Mouse (Mus musculus) hindbrain, embryonic 16.5 days (tissue): ENCODE results near the gene Hsd11b1. TPM values are rescaled to one million over a fixed set of nuclear protein-coding genes. Genes with fewer than 3 reads are reported as not detected.

Experiments used
- ATAC-seq: fragments of 200-750 bp; cut with Nextera tagmentation; 2 replicates; pipeline ENCODE4 v1.8.0; 2017; ENCODE audit warnings: moderate TSS enrichment, moderate library complexity
- H3K27ac ChIP-seq: fragments of 300-500 bp; sonication (generic); 2 replicates; pipeline ENCODE4 v1.5.1; 2014; ENCODE audit warnings: low read depth, mild to moderate bottlenecking, control low read depth, low read length, moderate library complexity
- H3K27me3 ChIP-seq: fragments of 300-500 bp; sonication (generic); replicated peaks from 2 replicates; pipeline ENCODE4 v1.6.1; 2014; ENCODE audit warnings: low read length; ENCODE audit not compliant: control insufficient read depth, insufficient read depth
- H3K36me3 ChIP-seq: fragments of 300-500 bp; sonication (generic); 2 replicates; pipeline ENCODE4 v1.6.1; 2014; ENCODE audit warnings: mild to moderate bottlenecking, low read length, moderate library complexity, mixed read lengths; ENCODE audit not compliant: control insufficient read depth, insufficient read depth
- H3K4me1 ChIP-seq: fragments of 300-500 bp; sonication (generic); 2 replicates; pipeline ENCODE4 v1.6.1; 2014; ENCODE audit warnings: low read depth, low read length; ENCODE audit not compliant: control insufficient read depth, insufficient read depth
- H3K4me2 ChIP-seq: fragments of 300-500 bp; sonication (generic); 2 replicates; pipeline ENCODE4 v1.6.1; 2014; ENCODE audit warnings: mild to moderate bottlenecking, low read length, control low read depth, moderate library complexity
- H3K4me3 ChIP-seq: fragments of 300-500 bp; sonication (generic); 2 replicates; pipeline ENCODE4 v1.5.1; 2014; ENCODE audit warnings: mild to moderate bottlenecking, low read length, control low read depth, moderate library complexity
- H3K9ac ChIP-seq: fragments of 300-500 bp; sonication (generic); 2 replicates; pipeline ENCODE4 v1.6.1; 2014; ENCODE audit warnings: low read depth, mild to moderate bottlenecking, control low read depth, low read length, moderate library complexity
- H3K9me3 ChIP-seq: fragments of 300-500 bp; sonication (generic); 2 replicates; pipeline ENCODE4 v1.6.1; 2014; ENCODE audit warnings: mild to moderate bottlenecking, low read length, moderate library complexity; ENCODE audit not compliant: control insufficient read depth
- WGBS: fragments of 180-500 bp; shearing (Covaris S2); extraction: QIAGEN DNeasy Blood & Tissue Kit; methylation state at CpG from one replicate; pipeline ENCODE4 v1.1.7; 2014; 5-methylcytosine and 5-hydroxymethylcytosine counted together
- polyA plus RNA-seq: library from polyadenylated mRNA; unstranded; fragments of >200 nt; fragmentation: Nextera tagmentation; extraction: Ambion mirVana; gene quantifications from 2 replicates; pipeline ENCODE4 v1.2.1, GENCODE M21; 2015

The Hsd11b1 gene
- polyA plus RNA-seq, 1 experiment from 2014 or later = 0.89 TPM

- 49% methylated on average over 5 of the region's 5 CpGs for WGBS
- Histone ChIP-seq H3K4me2 (no peak overlapping the region), H3K9ac (no peak overlapping the region)
Measured at GRCm38 (mm10) chr1:193252616-193253015, 11.3 kb downstream of the Hsd11b1 start.

GRCm38 (mm10) chr1:193251386-193251785, 12.5 kb downstream of the Hsd11b1 start:
- Histone ChIP-seq H3K9me3 (no peaks in the 10 kb centered on the region), H3K36me3 (no peaks in the 10 kb centered on the region), H3K27me3 (no peaks in the 10 kb centered on the region), H3K4me1 (no peaks in the 10 kb centered on the region; the same call in 1 of the 2 replicates), H3K4me2 (no peak overlapping the region), H3K27ac (no peak overlapping the region), H3K4me3 (no peak overlapping the region), H3K9ac (no peak overlapping the region)
- 87% methylated on average over 7 of the region's 7 CpGs for WGBS
- ATAC-seq = no peak

More at GRCm38 (mm10) chr1:193252616-193253015, 11.3 kb downstream of the Hsd11b1 start:
- Histone ChIP-seq H3K4me3 (no peak overlapping the region), H3K36me3 (no peaks in the 10 kb centered on the region), H3K27me3 (no peaks in the 10 kb centered on the region), H3K4me1 (no peaks in the 10 kb centered on the region; the same call in 1 of the 2 replicates), H3K27ac (no peak overlapping the region), H3K9me3 (no peaks in the 10 kb centered on the region)
- ATAC-seq = no peak

DNA sequence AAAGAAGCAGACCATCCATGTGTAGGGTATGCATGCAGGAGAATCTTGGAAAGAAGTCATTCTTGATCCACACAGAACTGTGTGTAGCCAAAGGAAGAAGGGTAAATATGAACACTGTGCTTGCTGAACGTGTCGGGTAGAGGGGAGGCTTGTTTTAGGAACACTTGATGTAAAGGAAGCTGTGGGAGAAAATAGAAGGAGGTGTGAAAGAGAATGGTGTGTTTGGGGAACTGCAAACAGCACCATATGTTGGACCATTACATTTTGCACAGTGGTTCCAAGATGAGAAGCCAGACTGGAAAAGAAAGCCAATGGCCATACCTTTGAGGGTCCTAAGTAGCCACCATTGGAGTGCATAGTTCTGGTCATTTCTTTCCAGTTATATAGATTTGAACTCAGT, 13.8 kb downstream of the Hsd11b1 start:
- WGBS = 87% methylated on average over 2 of the region's 2 CpGs
- H3K9me3 ChIP-seq = no peaks in the 10 kb centered on the region
- no peaks in the 10 kb centered on the region for H3K27me3 ChIP-seq
- no peak overlapping the region for H3K27ac ChIP-seq
- no peak overlapping the region for H3K4me3 ChIP-seq
- no peaks in the 10 kb centered on the region for H3K4me1 ChIP-seq
- ATAC-seq = no peak
- H3K9ac ChIP-seq = no peak overlapping the region
- H3K4me2 ChIP-seq = no peak overlapping the region
- no peaks in the 10 kb centered on the region for H3K36me3 ChIP-seq

DNA sequence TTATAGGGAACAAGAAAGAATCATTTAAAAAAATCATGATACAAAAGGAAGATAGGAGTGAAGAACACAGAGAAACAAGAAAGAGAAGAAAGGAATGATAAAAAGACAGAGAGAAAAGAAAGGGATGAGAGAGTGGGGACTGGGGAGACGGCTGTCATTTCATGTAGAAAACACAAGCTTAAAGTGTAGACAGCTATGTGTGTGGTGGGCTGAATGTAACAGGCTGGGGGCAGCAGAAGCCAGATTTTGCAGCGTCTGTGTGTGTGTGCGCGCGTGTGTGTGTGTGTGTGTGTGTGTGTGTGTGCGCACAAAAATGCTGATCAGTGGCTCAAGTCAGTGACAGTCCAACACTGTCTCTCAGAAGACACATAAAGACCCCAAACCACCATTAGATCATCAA, 19.6 kb downstream of the Hsd11b1 start:
- no peaks in the 10 kb centered on the region for H3K4me1 ChIP-seq
- H3K9ac ChIP-seq = no peak overlapping the region
- H3K27ac ChIP-seq = no peak overlapping the region
- ATAC-seq = no peak
- no peak overlapping the region for H3K4me2 ChIP-seq
- no peaks in the 10 kb centered on the region for H3K27me3 ChIP-seq
- WGBS = 79% methylated on average over 6 of the region's 6 CpGs
- H3K9me3 ChIP-seq = no peaks in the 10 kb centered on the region
- no peaks in the 10 kb centered on the region for H3K36me3 ChIP-seq
- no peak overlapping the region for H3K4me3 ChIP-seq

GRCm38 (mm10) chr1:193243571-193244193, 20.2 kb downstream of the Hsd11b1 start:
- H3K4me1 ChIP-seq = no peaks in the 10 kb centered on the region
- ATAC-seq = no peak
- no peak overlapping the region for H3K27ac ChIP-seq
- no peak overlapping the region for H3K4me2 ChIP-seq
- no peaks in the 10 kb centered on the region for H3K36me3 ChIP-seq
- H3K9ac ChIP-seq = no peak overlapping the region
- H3K4me3 ChIP-seq = no peak overlapping the region
- no peaks in the 10 kb centered on the region for H3K27me3 ChIP-seq
- WGBS = 41% methylated on average over 10 of the region's 10 CpGs
- no peaks in the 10 kb centered on the region for H3K9me3 ChIP-seq

DNA sequence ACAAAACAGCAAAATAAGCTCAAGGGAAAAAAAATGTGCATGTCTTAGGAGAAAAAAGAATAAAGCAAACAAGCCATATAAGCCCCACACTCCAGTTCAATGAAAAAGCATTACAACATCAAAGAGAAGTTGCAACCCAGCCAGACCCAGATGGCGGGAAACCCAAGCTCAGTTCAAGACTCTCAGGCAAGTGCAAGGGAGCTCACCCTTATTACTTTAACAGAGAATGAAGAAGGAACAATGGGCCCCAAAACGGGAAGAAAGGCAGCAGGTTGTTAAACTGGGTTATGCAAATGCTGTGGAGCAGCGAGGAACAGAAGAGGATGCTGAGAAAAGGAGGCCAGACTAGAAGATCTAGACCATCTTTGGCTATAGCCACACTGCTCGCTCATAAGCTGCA, 21.0 kb downstream of the Hsd11b1 start:
- Histone ChIP-seq H3K27ac (no peak overlapping the region), H3K9ac (no peak overlapping the region), H3K4me3 (no peak overlapping the region), H3K4me1 (no peaks in the 10 kb centered on the region), H3K36me3 (no peaks in the 10 kb centered on the region), H3K27me3 (no peaks in the 10 kb centered on the region), H3K4me2 (no peak overlapping the region), H3K9me3 (no peaks in the 10 kb centered on the region)
- 64% methylated on average over 4 of the region's 4 CpGs for WGBS
- no peak for ATAC-seq

DNA sequence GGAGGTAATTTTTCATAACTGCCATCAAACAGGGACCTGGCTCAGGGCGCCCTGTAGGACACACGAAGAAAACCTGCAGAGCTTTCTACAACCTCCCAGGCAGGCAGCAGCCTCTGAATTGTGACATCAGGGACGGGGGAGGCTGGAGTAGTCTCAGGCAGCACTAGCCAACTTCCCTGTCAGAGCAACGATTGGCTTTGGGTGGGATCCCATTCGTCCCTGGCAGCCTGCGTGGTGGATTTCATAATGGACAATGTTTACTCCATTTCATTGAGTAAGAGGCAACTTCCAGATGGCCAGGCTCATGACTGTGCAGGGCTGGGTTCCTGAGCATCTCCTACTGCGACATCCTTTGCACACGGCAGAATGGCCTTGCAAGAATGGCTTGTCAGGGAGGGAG, 21.6 kb downstream of the Hsd11b1 start:
- WGBS = 64% methylated on average over 8 of the region's 8 CpGs
- Histone ChIP-seq H3K4me3 (no peak overlapping the region), H3K9me3 (no peaks in the 10 kb centered on the region), H3K4me2 (no peak overlapping the region), H3K36me3 (no peaks in the 10 kb centered on the region), H3K9ac (no peak overlapping the region), H3K27me3 (no peaks in the 10 kb centered on the region), H3K4me1 (no peaks in the 10 kb centered on the region), H3K27ac (no peak overlapping the region)
- ATAC-seq = peak; percentile 30; the same call in 1 of the 2 replicates

- no peak overlapping the region for H3K9ac ChIP-seq
- H3K27me3 ChIP-seq = no peaks in the 10 kb centered on the region
- WGBS = 94% methylated on average over 4 of the region's 4 CpGs
- H3K4me3 ChIP-seq = no peak overlapping the region
- no peaks in the 10 kb centered on the region for H3K36me3 ChIP-seq
- no peak overlapping the region for H3K27ac ChIP-seq
- H3K9me3 ChIP-seq = no peaks in the 10 kb centered on the region
- ATAC-seq = no peak
- no peak overlapping the region for H3K4me2 ChIP-seq
- H3K4me1 ChIP-seq = no peaks in the 10 kb centered on the region
Measured at GRCm38 (mm10) chr1:193241436-193241835, 22.4 kb downstream of the Hsd11b1 start.

DNA sequence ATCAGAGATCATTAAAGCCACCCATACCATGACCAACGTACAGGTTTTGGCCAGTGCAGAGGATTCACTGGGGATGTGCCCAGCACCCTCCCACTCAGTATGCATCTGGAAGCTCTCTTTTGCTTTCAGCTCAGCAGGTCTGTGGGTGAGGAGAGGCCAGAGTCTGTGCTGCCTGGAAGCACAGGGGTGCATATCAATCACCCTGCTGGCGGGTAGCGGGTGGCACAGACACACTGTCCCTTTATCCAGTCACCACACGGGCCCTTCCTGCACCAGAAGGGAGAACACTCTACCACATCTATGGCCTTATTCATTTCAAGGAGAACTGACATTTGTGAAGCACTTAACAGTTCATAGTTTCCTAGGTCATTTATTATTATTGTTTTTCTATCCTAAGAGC, 25.4 kb downstream of the Hsd11b1 start:
- H3K36me3 ChIP-seq = no peaks in the 10 kb centered on the region
- H3K27me3 ChIP-seq = no peaks in the 10 kb centered on the region
- ATAC-seq = peak; percentile 82
- no peak overlapping the region for H3K4me2 ChIP-seq
- no peak overlapping the region for H3K27ac ChIP-seq
- no peak overlapping the region for H3K4me3 ChIP-seq
- 39% methylated on average over 4 of the region's 4 CpGs for WGBS
- H3K9me3 ChIP-seq = no peaks in the 10 kb centered on the region
- H3K9ac ChIP-seq = no peak overlapping the region
- no peaks in the 10 kb centered on the region for H3K4me1 ChIP-seq
